Mouse (Mus musculus): ENCODE results near the gene Zglp1.

GRCm38 (mm10) chr9:21107607-21108237 is 40.8 kb upstream of the Zglp1 start:
- TF ChIP-seq CTCF (IDR thresholded peaks at IDR 0.05 in 2 of 3, conservative IDR thresholded peaks at IDR 0.05 in 1 of 3; ENCODE audit: control insufficient read depth in 1 of 3, insufficient read depth in 1 of 3, low read depth in 2 of 3, low read length in 3 of 3, poor library complexity in 1 of 3, severe bottlenecking in 1 of 3) (no peak), GATA1 (IDR thresholded peaks at IDR 0.05; ENCODE audit: low read depth, low read length) (no peak)

Measured in MEL (cell line).